Mouse (Mus musculus): ENCODE data around the gene Dlg5.

Gene Dlg5

GRCm38 (mm10) chr14:24227015-24227414 lies 18.7 kb downstream of the Dlg5 start:
- no peaks in the 10 kb centered on the region; the same call in 1 of the 2 replicates for H3K36me3 ChIP-seq (ENCODE audit: insufficient read depth, low read length)
- peaks cover 84% of the 10 kb centered on the region for H3K4me1 ChIP-seq (replicated peaks; ENCODE audit: low read depth, low read length)
- no peak overlapping the region for H3K4me3 ChIP-seq (replicated peaks; ENCODE audit: low read length)
- H3K9me3 ChIP-seq (ENCODE audit: low read length), result no peaks in the 10 kb centered on the region
- TF ChIP-seq CTCF (conservative IDR thresholded peaks at IDR 0.05; ENCODE audit: low read length), result no peak
- no peak for TF ChIP-seq POU5F1 (IDR thresholded peaks at IDR 0.05; ENCODE audit: borderline replicate concordance, low read length)
- no peak for TF ChIP-seq NANOG (IDR thresholded peaks at IDR 0.05; ENCODE audit: borderline replicate concordance, low read length)
- no peaks in the 10 kb centered on the region for H3K27me3 ChIP-seq (ENCODE audit: insufficient read depth, low read length)

- TF ChIP-seq NANOG (IDR thresholded peaks at IDR 0.05; ENCODE audit: borderline replicate concordance, low read length), result no peak
- no peak for TF ChIP-seq POU5F1 (IDR thresholded peaks at IDR 0.05; ENCODE audit: borderline replicate concordance, low read length)
- no peak for TF ChIP-seq CTCF (conservative IDR thresholded peaks at IDR 0.05; ENCODE audit: low read length)
- no peaks in the 10 kb centered on the region; the same call in 1 of the 2 replicates for H3K36me3 ChIP-seq (ENCODE audit: insufficient read depth, low read length)
- no peaks in the 10 kb centered on the region for H3K9me3 ChIP-seq (ENCODE audit: low read length)
- H3K4me3 ChIP-seq (replicated peaks; ENCODE audit: low read length), result no peak overlapping the region
- H3K27me3 ChIP-seq (ENCODE audit: insufficient read depth, low read length), result no peaks in the 10 kb centered on the region
- H3K4me1 ChIP-seq (replicated peaks; ENCODE audit: low read depth, low read length), result peaks cover 82% of the 10 kb centered on the region
These were observed 19.4 kb downstream of the Dlg5 start for GRCm38 (mm10) chr14:24226344-24226743.

GRCm38 (mm10) chr14:24222759-24223158 lies 23.0 kb downstream of the Dlg5 start:
- Histone ChIP-seq H3K36me3 (ENCODE audit: insufficient read depth, low read length) (no peaks in the 10 kb centered on the region), H3K9me3 (ENCODE audit: low read length) (no peaks in the 10 kb centered on the region), H3K4me1 (replicated peaks; ENCODE audit: low read depth, low read length) (peaks cover 82% of the 10 kb centered on the region), H3K4me3 (replicated peaks; ENCODE audit: low read length) (no peak overlapping the region), H3K27me3 (ENCODE audit: insufficient read depth, low read length) (no peaks in the 10 kb centered on the region)
- no peak for TF ChIP-seq NANOG (IDR thresholded peaks at IDR 0.05; ENCODE audit: borderline replicate concordance, low read length)
- TF ChIP-seq CTCF (conservative IDR thresholded peaks at IDR 0.05; ENCODE audit: low read length), result no peak
- no peak for TF ChIP-seq POU5F1 (IDR thresholded peaks at IDR 0.05; ENCODE audit: borderline replicate concordance, low read length)

- Histone ChIP-seq H3K36me3 (ENCODE audit: insufficient read depth, low read length) (no peaks in the 10 kb centered on the region), H3K4me1 (replicated peaks; ENCODE audit: low read depth, low read length) (peaks cover 82% of the 10 kb centered on the region), H3K27me3 (ENCODE audit: insufficient read depth, low read length) (no peaks in the 10 kb centered on the region), H3K9me3 (ENCODE audit: low read length) (no peaks in the 10 kb centered on the region), H3K4me3 (replicated peaks; ENCODE audit: low read length) (no peak overlapping the region)
- TF ChIP-seq POU5F1 (IDR thresholded peaks at IDR 0.05; ENCODE audit: borderline replicate concordance, low read length) (no peak), CTCF (conservative IDR thresholded peaks at IDR 0.05; ENCODE audit: low read length) (no peak), NANOG (IDR thresholded peaks at IDR 0.05; ENCODE audit: borderline replicate concordance, low read length) (no peak)
These were observed 23.4 kb downstream of the Dlg5 start for GRCm38 (mm10) chr14:24222273-24222672.

- Histone ChIP-seq H3K36me3 (ENCODE audit: insufficient read depth, low read length) (no peaks in the 10 kb centered on the region), H3K4me1 (replicated peaks; ENCODE audit: low read depth, low read length) (peaks cover 95% of the 10 kb centered on the region), H3K9me3 (ENCODE audit: low read length) (no peaks in the 10 kb centered on the region), H3K27me3 (ENCODE audit: insufficient read depth, low read length) (no peaks in the 10 kb centered on the region), H3K4me3 (replicated peaks; ENCODE audit: low read length) (no peak overlapping the region)
- TF ChIP-seq NANOG (IDR thresholded peaks at IDR 0.05; ENCODE audit: borderline replicate concordance, low read length), result no peak
- no peak for TF ChIP-seq CTCF (conservative IDR thresholded peaks at IDR 0.05; ENCODE audit: low read length)
- no peak for TF ChIP-seq POU5F1 (IDR thresholded peaks at IDR 0.05; ENCODE audit: borderline replicate concordance, low read length)
These were observed 28.4 kb downstream of the Dlg5 start for GRCm38 (mm10) chr14:24217362-24217722.

- TF ChIP-seq CTCF (conservative IDR thresholded peaks at IDR 0.05; ENCODE audit: low read length) (no peak), NANOG (IDR thresholded peaks at IDR 0.05; ENCODE audit: borderline replicate concordance, low read length) (no peak), POU5F1 (IDR thresholded peaks at IDR 0.05; ENCODE audit: borderline replicate concordance, low read length) (no peak)
- Histone ChIP-seq H3K4me3 (replicated peaks; ENCODE audit: low read length) (no peak overlapping the region), H3K27me3 (ENCODE audit: insufficient read depth, low read length) (no peaks in the 10 kb centered on the region), H3K4me1 (replicated peaks; ENCODE audit: low read depth, low read length) (peaks cover 95% of the 10 kb centered on the region), H3K36me3 (ENCODE audit: insufficient read depth, low read length) (no peaks in the 10 kb centered on the region), H3K9me3 (ENCODE audit: low read length) (no peaks in the 10 kb centered on the region)
These were observed 28.9 kb downstream of the Dlg5 start for GRCm38 (mm10) chr14:24216678-24217361.

- Histone ChIP-seq H3K27me3 (ENCODE audit: insufficient read depth, low read length) (no peaks in the 10 kb centered on the region), H3K4me3 (replicated peaks; ENCODE audit: low read length) (no peak overlapping the region), H3K4me1 (replicated peaks; ENCODE audit: low read depth, low read length) (peaks cover 94% of the 10 kb centered on the region), H3K9me3 (ENCODE audit: low read length) (no peaks in the 10 kb centered on the region), H3K36me3 (ENCODE audit: insufficient read depth, low read length) (no peaks in the 10 kb centered on the region)
- TF ChIP-seq NANOG (IDR thresholded peaks at IDR 0.05; ENCODE audit: borderline replicate concordance, low read length) (no peak), POU5F1 (IDR thresholded peaks at IDR 0.05; ENCODE audit: borderline replicate concordance, low read length) (no peak), CTCF (conservative IDR thresholded peaks at IDR 0.05; ENCODE audit: low read length) (no peak)
These were observed 29.7 kb downstream of the Dlg5 start for GRCm38 (mm10) chr14:24216064-24216463.

- H3K4me3 ChIP-seq (replicated peaks; ENCODE audit: low read length), result no peak overlapping the region
- no peaks in the 10 kb centered on the region for H3K27me3 ChIP-seq (ENCODE audit: insufficient read depth, low read length)
- H3K9me3 ChIP-seq (ENCODE audit: low read length), result no peaks in the 10 kb centered on the region
- H3K4me1 ChIP-seq (replicated peaks; ENCODE audit: low read depth, low read length), result peaks cover 88% of the 10 kb centered on the region
- H3K36me3 ChIP-seq (ENCODE audit: insufficient read depth, low read length), result no peaks in the 10 kb centered on the region
- no peak for TF ChIP-seq CTCF (conservative IDR thresholded peaks at IDR 0.05; ENCODE audit: low read length)
- no peak for TF ChIP-seq NANOG (IDR thresholded peaks at IDR 0.05; ENCODE audit: borderline replicate concordance, low read length)
- no peak for TF ChIP-seq POU5F1 (IDR thresholded peaks at IDR 0.05; ENCODE audit: borderline replicate concordance, low read length)
These were observed 31.3 kb downstream of the Dlg5 start for GRCm38 (mm10) chr14:24214436-24214835.

GRCm38 (mm10) chr14:24213336-24213735 lies 32.4 kb downstream of the Dlg5 start:
- no peaks in the 10 kb centered on the region for H3K9me3 ChIP-seq (ENCODE audit: low read length)
- H3K36me3 ChIP-seq (ENCODE audit: insufficient read depth, low read length), result no peaks in the 10 kb centered on the region
- no peaks in the 10 kb centered on the region for H3K27me3 ChIP-seq (ENCODE audit: insufficient read depth, low read length)
- TF ChIP-seq NANOG (IDR thresholded peaks at IDR 0.05; ENCODE audit: borderline replicate concordance, low read length) (no peak), CTCF (conservative IDR thresholded peaks at IDR 0.05; ENCODE audit: low read length) (no peak), POU5F1 (IDR thresholded peaks at IDR 0.05; ENCODE audit: borderline replicate concordance, low read length) (no peak)
- peak overlapping the region; percentile 41 for H3K4me3 ChIP-seq (replicated peaks; ENCODE audit: low read length)
- peaks cover 81% of the 10 kb centered on the region for H3K4me1 ChIP-seq (replicated peaks; ENCODE audit: low read depth, low read length)
